Mouse (Mus musculus): ENCODE data around the gene Atg4d. TPM values are rescaled to one million over a fixed set of nuclear protein-coding genes. Genes with fewer than 3 reads are reported as not detected.

The Atg4d gene
- polyA plus RNA-seq, 1 experiment from 2014 or later: 38.6 TPM

GRCm38 (mm10) chr9:21305065-21305464, 40.0 kb downstream of the Atg4d start:
- TF ChIP-seq CTCF (IDR thresholded peaks at IDR 0.05; ENCODE audit: low read depth) (no peak), EP300 (optimal IDR thresholded peaks at IDR 0.05) (no peak)
- no peaks in the 10 kb centered on the region for H3K4me1 ChIP-seq (replicated peaks; ENCODE audit: control insufficient read depth, insufficient read depth)
- no peak overlapping the region for H3K27ac ChIP-seq (replicated peaks)
- no peaks in the 10 kb centered on the region; the same call in 1 of the 2 replicates for H3K36me3 ChIP-seq (ENCODE audit: control insufficient read depth, insufficient read depth, low read length)
- no peaks in the 10 kb centered on the region for H3K9me3 ChIP-seq (ENCODE audit: control insufficient read depth, low read length)
- H3K9ac ChIP-seq (ENCODE audit: low read length): no peak overlapping the region
- no peak overlapping the region for H3K4me3 ChIP-seq (ENCODE audit: low read depth, low read length)
- WGBS: 78% methylated on average over 7 of the region's 7 CpGs
- no peak for DNase-seq (ENCODE audit: low spot score)
- no peak overlapping the region for H3K4me2 ChIP-seq (replicated peaks; ENCODE audit: low read depth)
- ATAC-seq (ENCODE audit: low FRiP score, low TSS enrichment): no peak
- H3K27me3 ChIP-seq (ENCODE audit: control insufficient read depth, insufficient read depth, low read length): no peaks in the 10 kb centered on the region

- no peak overlapping the region for H3K27ac ChIP-seq (replicated peaks)
- no peak for ATAC-seq (ENCODE audit: low FRiP score, low TSS enrichment)
Measured at GRCm38 (mm10) chr9:21309150-21309741, 44.2 kb downstream of the Atg4d start.

GRCm38 (mm10) chr9:21311695-21312094, 46.6 kb downstream of the Atg4d start:
- DNase-seq (ENCODE audit: low spot score) (no peak), ATAC-seq (ENCODE audit: low FRiP score, low TSS enrichment) (peak; percentile 45)
- H3K27ac ChIP-seq (replicated peaks): peak overlapping the region; percentile 74
- WGBS: 27% methylated on average over 7 of the region's 7 CpGs
- no peaks in the 10 kb centered on the region for H3K9me3 ChIP-seq (ENCODE audit: control insufficient read depth, low read length)
- H3K4me2 ChIP-seq (replicated peaks; ENCODE audit: low read depth): peak overlapping the region; percentile 49
- TF ChIP-seq CTCF (IDR thresholded peaks at IDR 0.05; ENCODE audit: low read depth): no peak
- TF ChIP-seq EP300 (optimal IDR thresholded peaks at IDR 0.05): no peak
- H3K36me3 ChIP-seq (ENCODE audit: control insufficient read depth, insufficient read depth, low read length): no peaks in the 10 kb centered on the region; the same call in 1 of the 2 replicates
- peak overlapping the region; percentile 49 for H3K4me3 ChIP-seq (ENCODE audit: low read depth, low read length)
- H3K4me1 ChIP-seq (replicated peaks; ENCODE audit: control insufficient read depth, insufficient read depth): no peaks in the 10 kb centered on the region
- H3K27me3 ChIP-seq (ENCODE audit: control insufficient read depth, insufficient read depth, low read length): no peaks in the 10 kb centered on the region
- peak overlapping the region; percentile 63 for H3K9ac ChIP-seq (ENCODE audit: low read length)

More at GRCm38 (mm10) chr9:21309150-21309741, 44.2 kb downstream of the Atg4d start:
- no peaks in the 10 kb centered on the region for H3K27me3 ChIP-seq (ENCODE audit: control insufficient read depth, insufficient read depth, low read length)
- H3K4me3 ChIP-seq (ENCODE audit: low read depth, low read length): no peak overlapping the region
- TF ChIP-seq EP300 (optimal IDR thresholded peaks at IDR 0.05) (no peak), CTCF (IDR thresholded peaks at IDR 0.05; ENCODE audit: low read depth) (no peak)
- 70% methylated on average over 15 of the region's 15 CpGs for WGBS
- no peaks in the 10 kb centered on the region; the same call in 1 of the 2 replicates for H3K36me3 ChIP-seq (ENCODE audit: control insufficient read depth, insufficient read depth, low read length)
- no peak for DNase-seq (ENCODE audit: low spot score)
- no peak overlapping the region for H3K4me2 ChIP-seq (replicated peaks; ENCODE audit: low read depth)
- no peaks in the 10 kb centered on the region for H3K4me1 ChIP-seq (replicated peaks; ENCODE audit: control insufficient read depth, insufficient read depth)
- no peaks in the 10 kb centered on the region for H3K9me3 ChIP-seq (ENCODE audit: control insufficient read depth, low read length)
- no peak overlapping the region for H3K9ac ChIP-seq (ENCODE audit: low read length)

GRCm38 (mm10) chr9:21312134-21312533, 47.0 kb downstream of the Atg4d start, which contains the start of gene Ap1m2:
Gene Ap1m2, minus strand, starts transcription at chr9:21312337.
- H3K27ac ChIP-seq (replicated peaks): peak within 1 kb of the TSS; percentile 74
- DNase-seq (ENCODE audit: low spot score): peak; percentile 87
- 10% methylated on average over 30 of the region's 35 CpGs for WGBS
- no peaks in the 10 kb centered on the region for H3K9me3 ChIP-seq (ENCODE audit: control insufficient read depth, low read length)
- H3K36me3 ChIP-seq (ENCODE audit: control insufficient read depth, insufficient read depth, low read length): no peaks in the 10 kb centered on the region; the same call in 1 of the 2 replicates
- no peaks in the 10 kb centered on the region for H3K4me1 ChIP-seq (replicated peaks; ENCODE audit: control insufficient read depth, insufficient read depth)
- H3K4me3 ChIP-seq (ENCODE audit: low read depth, low read length): peak within 1 kb of the TSS; percentile 49
- no peaks in the 10 kb centered on the region for H3K27me3 ChIP-seq (ENCODE audit: control insufficient read depth, insufficient read depth, low read length)
- TF ChIP-seq CTCF (IDR thresholded peaks at IDR 0.05; ENCODE audit: low read depth) (peak; percentile 68), EP300 (optimal IDR thresholded peaks at IDR 0.05) (no peak)
- ATAC-seq (ENCODE audit: low FRiP score, low TSS enrichment): peak; percentile 77
- peak within 1 kb of the TSS; percentile 49 for H3K4me2 ChIP-seq (replicated peaks; ENCODE audit: low read depth)
- peak within 1 kb of the TSS; percentile 63 for H3K9ac ChIP-seq (ENCODE audit: low read length)

- WGBS: 8% methylated on average over 11 of the region's 11 CpGs
- no peaks in the 10 kb centered on the region for H3K9me3 ChIP-seq (ENCODE audit: control insufficient read depth, low read length)
- H3K4me1 ChIP-seq (replicated peaks; ENCODE audit: control insufficient read depth, insufficient read depth): no peaks in the 10 kb centered on the region
- no peak overlapping the region for H3K27ac ChIP-seq (replicated peaks)
- no peaks in the 10 kb centered on the region for H3K36me3 ChIP-seq (ENCODE audit: control insufficient read depth, insufficient read depth, low read length)
- no peak overlapping the region for H3K4me3 ChIP-seq (ENCODE audit: low read depth, low read length)
- H3K9ac ChIP-seq (ENCODE audit: low read length): no peak overlapping the region
- ATAC-seq (ENCODE audit: low FRiP score, low TSS enrichment) (peak; percentile 75), DNase-seq (ENCODE audit: low spot score) (peak; percentile 89)
- TF ChIP-seq CTCF (IDR thresholded peaks at IDR 0.05; ENCODE audit: low read depth) (peak; percentile 97), EP300 (optimal IDR thresholded peaks at IDR 0.05) (no peak)
- no peaks in the 10 kb centered on the region for H3K27me3 ChIP-seq (ENCODE audit: control insufficient read depth, insufficient read depth, low read length)
- no peak overlapping the region for H3K4me2 ChIP-seq (replicated peaks; ENCODE audit: low read depth)
Measured at GRCm38 (mm10) chr9:21313394-21313793, 48.3 kb downstream of the Atg4d start.

GRCm38 (mm10) chr9:21314367-21315140, 49.5 kb downstream of the Atg4d start:
- Histone ChIP-seq H3K27ac (replicated peaks) (no peak overlapping the region), H3K4me3 (ENCODE audit: low read depth, low read length) (no peak overlapping the region), H3K4me1 (replicated peaks; ENCODE audit: control insufficient read depth, insufficient read depth) (no peaks in the 10 kb centered on the region), H3K9me3 (ENCODE audit: control insufficient read depth, low read length) (no peaks in the 10 kb centered on the region), H3K27me3 (ENCODE audit: control insufficient read depth, insufficient read depth, low read length) (no peaks in the 10 kb centered on the region), H3K9ac (ENCODE audit: low read length) (no peak overlapping the region), H3K4me2 (replicated peaks; ENCODE audit: low read depth) (no peak overlapping the region), H3K36me3 (ENCODE audit: control insufficient read depth, insufficient read depth, low read length) (no peaks in the 10 kb centered on the region)
- DNase-seq (ENCODE audit: low spot score) (no peak), ATAC-seq (ENCODE audit: low FRiP score, low TSS enrichment) (no peak)
- TF ChIP-seq CTCF (IDR thresholded peaks at IDR 0.05; ENCODE audit: low read depth) (no peak), EP300 (optimal IDR thresholded peaks at IDR 0.05) (no peak)
- WGBS: 88% methylated on average over 9 of the region's 9 CpGs
